ENCODE assay signal across 21 mouse cellular contexts in the genomic region with DNA sequence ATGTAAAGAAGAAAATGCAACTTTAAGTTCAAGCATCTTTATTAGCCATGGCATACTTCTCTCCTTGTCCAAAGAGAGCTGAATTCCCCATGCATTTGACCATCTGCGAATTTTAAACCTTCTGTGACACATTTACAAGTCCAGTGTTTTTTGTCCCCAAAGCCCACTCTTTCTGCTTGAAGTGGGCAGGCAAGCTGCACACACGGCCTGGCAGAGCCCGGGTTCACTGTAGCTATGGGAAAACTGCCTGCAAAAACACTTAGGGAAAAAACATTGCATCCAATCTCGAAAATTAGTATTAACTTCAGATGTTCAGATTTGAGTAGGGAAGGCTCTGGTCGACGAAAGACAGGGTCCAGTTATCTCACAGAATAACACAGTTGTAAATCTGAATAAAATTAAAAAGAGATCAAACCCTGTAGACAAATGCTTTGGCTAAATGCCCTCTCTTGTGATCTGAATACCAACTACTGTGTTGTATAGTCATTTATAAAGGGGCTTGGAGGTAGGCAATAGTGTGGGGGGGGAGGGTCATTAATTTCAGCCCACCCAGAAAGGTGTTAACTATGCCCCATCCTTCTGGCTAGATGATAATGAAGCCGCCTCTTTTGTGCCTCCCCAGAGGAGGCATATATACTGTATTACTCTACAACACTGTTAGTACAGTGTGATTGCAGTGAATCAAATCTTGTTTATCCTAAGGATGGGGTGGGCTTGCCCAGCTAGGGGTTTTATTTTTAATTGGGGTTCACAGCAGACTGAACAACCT.
DNase-seq lines count a peak whose midpoint lies in the region; ATAC-seq lines count a peak whose summit lies in the region.
"Had no signal": no experiment of that assay in that cellular context is flagged by ENCODE, and none has a peak within 500 bp of the region (broad histone marks: within the 10 kb centered on the region; RNA-seq: fewer than 3 reads in every experiment).

No protein-coding gene starts in this region.

- no peak overlapping the region for H3K4me2 ChIP-seq in forebrain, embryonic 11.5 days (ENCODE audit: low read depth, low read length, severe bottlenecking)
- no peak overlapping the region for H3K4me2 ChIP-seq in neural tube, embryonic 12.5 days (replicated peaks)
- H3K4me2 ChIP-seq in midbrain, embryonic 13.5 days (replicated peaks), result no peak overlapping the region
- H3K4me2 ChIP-seq in neural tube, embryonic 15.5 days, result no peak overlapping the region
- H3K4me2 ChIP-seq: heart, embryonic 12.5 days had no signal

- H3K36me3 ChIP-seq in forebrain, embryonic 11.5 days (ENCODE audit: control insufficient read depth, insufficient read depth, low read length), result no peaks in the 10 kb centered on the region
- H3K36me3 ChIP-seq in forebrain, embryonic 10.5 days (replicated peaks), result no peaks in the 10 kb centered on the region
- H3K36me3 ChIP-seq in neural tube, embryonic 12.5 days, result no peaks in the 10 kb centered on the region
- no peaks in the 10 kb centered on the region for H3K36me3 ChIP-seq in midbrain, embryonic 13.5 days
- H3K36me3 ChIP-seq in neural tube, embryonic 15.5 days, result no peaks in the 10 kb centered on the region
- H3K36me3 ChIP-seq: embryonic facial prominence, embryonic 10.5 days; heart, embryonic 12.5 days had no signal

- H3K9ac ChIP-seq in forebrain, embryonic 11.5 days (ENCODE audit: low read length), result no peak overlapping the region
- H3K9ac ChIP-seq in neural tube, embryonic 12.5 days, result no peak overlapping the region
- H3K9ac ChIP-seq in midbrain, embryonic 13.5 days (replicated peaks), result no peak overlapping the region
- no peak overlapping the region for H3K9ac ChIP-seq in neural tube, embryonic 15.5 days (replicated peaks)
- H3K9ac ChIP-seq: heart, embryonic 12.5 days had no signal

- peak; percentile 90 for ATAC-seq in forebrain, embryonic 11.5 days (replicated peaks; ENCODE audit: low FRiP score)
- ATAC-seq in neural tube, embryonic 12.5 days (ENCODE audit: low FRiP score, low read depth), result peak; percentile 68
- ATAC-seq in midbrain, embryonic 13.5 days, result peak; percentile 85
- ATAC-seq in neural tube, embryonic 15.5 days (ENCODE audit: low FRiP score), result peak; percentile 75; the same call in 1 of the 2 replicates
- ATAC-seq: intestine, postnatal 0 days; lung, postnatal 0 days had no signal

- H3K4me1 ChIP-seq in forebrain, embryonic 11.5 days (replicated peaks; ENCODE audit: control insufficient read depth, insufficient read depth, low read length), result peaks cover 7% of the 10 kb centered on the region; the same call in 1 of the 2 replicates
- peaks cover 13% of the 10 kb centered on the region for H3K4me1 ChIP-seq in forebrain, embryonic 10.5 days
- H3K4me1 ChIP-seq in neural tube, embryonic 12.5 days, result no peaks in the 10 kb centered on the region
- H3K4me1 ChIP-seq in midbrain, embryonic 13.5 days (replicated peaks), result peaks cover 4% of the 10 kb centered on the region
- 0 out of 2 replicates have a peak, but pooled peaks cover 2% of the 10 kb centered on the region for H3K4me1 ChIP-seq in neural tube, embryonic 15.5 days
- H3K4me1 ChIP-seq: heart, embryonic 12.5 days had no signal

- no peak overlapping the region for H3K4me3 ChIP-seq in forebrain, embryonic 11.5 days (ENCODE audit: low read depth, low read length)
- H3K4me3 ChIP-seq in forebrain, embryonic 10.5 days, result no peak overlapping the region
- H3K4me3 ChIP-seq in neural tube, embryonic 12.5 days, result no peak overlapping the region
- no peak overlapping the region for H3K4me3 ChIP-seq in midbrain, embryonic 13.5 days (replicated peaks)
- H3K4me3 ChIP-seq in neural tube, embryonic 15.5 days (replicated peaks), result no peak overlapping the region
- H3K4me3 ChIP-seq: embryonic facial prominence, embryonic 10.5 days; heart, embryonic 12.5 days; layer of hippocampus, adult 2 months had no signal

- no peak overlapping the region for H3K27ac ChIP-seq in forebrain, embryonic 11.5 days (ENCODE audit: low read depth, low read length)
- H3K27ac ChIP-seq in forebrain, embryonic 10.5 days, result no peak overlapping the region
- H3K27ac ChIP-seq in neural tube, embryonic 12.5 days, result no peak overlapping the region
- H3K27ac ChIP-seq in midbrain, embryonic 13.5 days, result peak overlapping the region; percentile 30; the same call in 1 of the 2 replicates
- H3K27ac ChIP-seq in neural tube, embryonic 15.5 days (replicated peaks), result no peak overlapping the region
- H3K27ac ChIP-seq: embryonic facial prominence, embryonic 10.5 days; macrophage had no signal

- WGBS in forebrain, embryonic 11.5 days, result 59% methylated on average over 7 of the region's 7 CpGs
- 77% methylated on average over 7 of the region's 7 CpGs for WGBS in forebrain, embryonic 10.5 days
- WGBS in neural tube, embryonic 12.5 days, result 61% methylated on average over 7 of the region's 7 CpGs
- 60% methylated on average over 7 of the region's 7 CpGs for WGBS in midbrain, embryonic 13.5 days
- 45% methylated on average over 7 of the region's 7 CpGs for whole genome bisulfite sequencing in neural tube, embryonic 15.5 days

- no peaks in the 10 kb centered on the region for H3K9me3 ChIP-seq in forebrain, embryonic 11.5 days (ENCODE audit: control insufficient read depth, low read length)
- H3K9me3 ChIP-seq in forebrain, embryonic 10.5 days, result no peaks in the 10 kb centered on the region
- H3K9me3 ChIP-seq in neural tube, embryonic 12.5 days, result no peaks in the 10 kb centered on the region
- no peaks in the 10 kb centered on the region for H3K9me3 ChIP-seq in midbrain, embryonic 13.5 days
- H3K9me3 ChIP-seq in neural tube, embryonic 15.5 days (replicated peaks), result no peaks in the 10 kb centered on the region
- H3K9me3 ChIP-seq: embryonic facial prominence, embryonic 10.5 days; heart, embryonic 12.5 days had no signal

- peak; percentile 50 for DNase-seq in forebrain, embryonic 11.5 days (ENCODE audit: low spot score)
- no peak for DNase-seq in forebrain, embryonic 10.5 days (ENCODE audit: extremely low spot score, low spot score)
- no peak for DNase-seq in neural tube, embryonic 10.5 days (ENCODE audit: extremely low spot score, low spot score)
- no peak for DNase-seq in urinary bladder, postnatal 4 days (ENCODE audit: low spot score in 2 of 2)
- DNase-seq in frontal cortex, postnatal 14 days (ENCODE audit: low spot score in 2 of 2), result no peak
- DNase-seq: adrenal gland, postnatal 25 days; cerebellum, adult 9-11 months; gastrocnemius, postnatal 25 days; heart, adult 18-20 months; heart, postnatal 14 days; kidney, postnatal 25 days; layer of hippocampus, postnatal 36 days had no signal

- H3K27me3 ChIP-seq in forebrain, embryonic 11.5 days (ENCODE audit: control insufficient read depth, insufficient read depth, low read length), result no peaks in the 10 kb centered on the region; the same call in 1 of the 2 replicates
- H3K27me3 ChIP-seq in forebrain, embryonic 10.5 days (ENCODE audit: poor library complexity, severe bottlenecking), result peaks cover 34% of the 10 kb centered on the region
- no peaks in the 10 kb centered on the region for H3K27me3 ChIP-seq in neural tube, embryonic 12.5 days (replicated peaks)
- H3K27me3 ChIP-seq in midbrain, embryonic 13.5 days, result peaks cover 14% of the 10 kb centered on the region; the same call in 1 of the 2 replicates
- peaks cover 4% of the 10 kb centered on the region; the same call in 1 of the 2 replicates for H3K27me3 ChIP-seq in neural tube, embryonic 15.5 days (replicated peaks)
- H3K27me3 ChIP-seq: heart, embryonic 12.5 days had no signal
